Mouse (Mus musculus) T-helper 2 cell (primary cell): ENCODE measurements around the gene Herc1.

Source experiments
- in situ Hi-C: fragments of 300-600 bp; cut with MboI, MseI; formaldehyde crosslinking; loops from one replicate; pipeline ENCODE4 v1.15.1; 2025; ENCODE audit warnings: high pct_unique_total_duplicates

Gene Herc1

GRCm38 (mm10) chr9:66492361-66492760 is 142.1 kb downstream of the Herc1 start:
- in situ Hi-C loops: no loop called here

GRCm38 (mm10) chr9:66493992-66494391 is 143.7 kb downstream of the Herc1 start:
- in situ Hi-C loops: no loop called here

- in situ Hi-C loops: no loop called here
These were observed 151.0 kb downstream of the Herc1 start for GRCm38 (mm10) chr9:66501248-66501647.

- in situ Hi-C loops: no loop called here
These were observed 153.7 kb downstream of the Herc1 start for GRCm38 (mm10) chr9:66503879-66504411.

- in situ Hi-C loops: no loop called here
These were observed 154.3 kb downstream of the Herc1 start for GRCm38 (mm10) chr9:66504518-66504917.

- in situ Hi-C loops: no loop called here
These were observed 155.1 kb downstream of the Herc1 start for GRCm38 (mm10) chr9:66505141-66505917.

GRCm38 (mm10) chr9:66506011-66506410 is 155.8 kb downstream of the Herc1 start:
- in situ Hi-C loops: no loop called here

GRCm38 (mm10) chr9:66506424-66506823 is 156.2 kb downstream of the Herc1 start:
- in situ Hi-C loops: no loop called here

- in situ Hi-C loops: no loop called here
These were observed 157.4 kb downstream of the Herc1 start for GRCm38 (mm10) chr9:66507684-66508083.

- in situ Hi-C loops: no loop called here
These were observed 158.7 kb downstream of the Herc1 start for GRCm38 (mm10) chr9:66508890-66509399.

- in situ Hi-C loops: loop anchor here (5.0 to 10.0 kb wide), 2 partner anchors 87 to 194 kb away; no protein-coding TSS in a partner anchor
These were observed 160.1 kb downstream of the Herc1 start for GRCm38 (mm10) chr9:66510351-66510841.

GRCm38 (mm10) chr9:66510944-66511343 is 160.7 kb downstream of the Herc1 start:
- in situ Hi-C loops: loop anchor here (5.0 to 10.0 kb wide), 2 partner anchors 86 to 194 kb away; no protein-coding TSS in a partner anchor

- in situ Hi-C loops: loop anchor here (5.0 to 10.0 kb wide), 2 partner anchors 86 to 193 kb away; no protein-coding TSS in a partner anchor
These were observed 161.5 kb downstream of the Herc1 start for GRCm38 (mm10) chr9:66511580-66512350.

- in situ Hi-C loops: loop anchor here (5.0 to 10.0 kb wide), 2 partner anchors 85 to 192 kb away; no protein-coding TSS in a partner anchor
These were observed 162.1 kb downstream of the Herc1 start for GRCm38 (mm10) chr9:66512351-66512671.

- in situ Hi-C loops: loop anchor here (5.0 to 10.0 kb wide), 2 partner anchors 84 to 192 kb away; no protein-coding TSS in a partner anchor
These were observed 162.9 kb downstream of the Herc1 start for GRCm38 (mm10) chr9:66513150-66513549.

GRCm38 (mm10) chr9:66513661-66514255 is 163.5 kb downstream of the Herc1 start:
- in situ Hi-C loops: loop anchor here (5.0 to 10.0 kb wide), 2 partner anchors 84 to 191 kb away; no protein-coding TSS in a partner anchor

- in situ Hi-C loops: loop anchor here (5.0 to 10.0 kb wide), 2 partner anchors 83 to 190 kb away; no protein-coding TSS in a partner anchor
These were observed 164.1 kb downstream of the Herc1 start, which contains the start of gene Fbxl22 for GRCm38 (mm10) chr9:66514256-66514770. Fbxl22 (minus strand) TSS chr9:66514593.

- in situ Hi-C loops: loop anchor here (10.0 kb wide), 1 partner anchor 190 kb away; no protein-coding TSS in a partner anchor
These were observed 164.9 kb downstream of the Herc1 start for GRCm38 (mm10) chr9:66515115-66515514.

GRCm38 (mm10) chr9:66515680-66516210 is 165.5 kb downstream of the Herc1 start:
- in situ Hi-C loops: loop anchor here (10.0 kb wide), 1 partner anchor 189 kb away; no protein-coding TSS in a partner anchor

GRCm38 (mm10) chr9:66516296-66516940 is 166.2 kb downstream of the Herc1 start:
- in situ Hi-C loops: loop anchor here (10.0 kb wide), 1 partner anchor 188 kb away; no protein-coding TSS in a partner anchor
